Mouse (Mus musculus): Measurements from ENCODE around the gene Zfp661. TPM values are rescaled to one million over a fixed set of nuclear protein-coding genes. Genes with fewer than 3 reads are reported as not detected.

Zfp661 gene
- polyA plus RNA-seq, 2 experiments from 2014 or later: 1.5 to 2.1 TPM

DNA sequence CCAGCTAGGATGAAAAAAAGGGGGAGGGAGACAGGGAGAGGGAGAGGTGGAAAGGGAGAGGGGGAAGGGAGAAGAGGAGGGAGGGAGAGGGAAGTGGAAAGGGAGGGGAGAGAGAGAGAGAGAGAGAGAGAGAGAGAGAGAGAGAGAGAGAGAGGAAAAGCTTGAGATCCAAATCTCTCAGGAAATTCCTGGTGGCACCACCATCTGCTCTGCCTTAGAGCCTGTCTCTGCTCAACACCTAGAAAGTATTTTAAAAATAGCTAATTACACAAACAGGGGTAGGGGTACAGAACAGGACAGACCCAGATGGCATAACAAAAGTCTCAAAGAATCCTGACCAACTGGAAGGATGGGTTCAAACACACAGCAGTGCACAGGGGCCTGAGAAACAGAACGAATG, 36.4 kb downstream of the Zfp661 start:
- no peak for ATAC-seq

DNA sequence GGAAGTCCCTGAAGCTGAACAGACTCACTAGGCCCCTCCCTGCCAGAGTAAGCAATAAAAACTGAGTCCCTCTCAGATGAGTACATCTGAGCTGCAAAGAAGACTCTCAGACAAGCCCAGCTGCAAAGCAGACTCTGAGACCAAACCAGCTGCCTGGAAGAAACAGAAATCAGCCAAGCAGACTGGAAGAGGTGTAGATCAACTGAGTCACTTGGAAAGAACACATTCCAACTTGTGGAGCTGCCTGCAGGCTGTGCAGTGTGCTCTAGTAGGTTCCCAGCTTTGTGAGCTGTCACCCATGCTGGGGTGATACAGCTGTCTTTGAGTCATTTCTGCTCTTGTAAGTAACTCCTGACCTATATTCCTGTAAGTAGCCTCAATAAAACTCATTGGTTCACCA, 37.2 kb downstream of the Zfp661 start:
- ATAC-seq: no peak

DNA sequence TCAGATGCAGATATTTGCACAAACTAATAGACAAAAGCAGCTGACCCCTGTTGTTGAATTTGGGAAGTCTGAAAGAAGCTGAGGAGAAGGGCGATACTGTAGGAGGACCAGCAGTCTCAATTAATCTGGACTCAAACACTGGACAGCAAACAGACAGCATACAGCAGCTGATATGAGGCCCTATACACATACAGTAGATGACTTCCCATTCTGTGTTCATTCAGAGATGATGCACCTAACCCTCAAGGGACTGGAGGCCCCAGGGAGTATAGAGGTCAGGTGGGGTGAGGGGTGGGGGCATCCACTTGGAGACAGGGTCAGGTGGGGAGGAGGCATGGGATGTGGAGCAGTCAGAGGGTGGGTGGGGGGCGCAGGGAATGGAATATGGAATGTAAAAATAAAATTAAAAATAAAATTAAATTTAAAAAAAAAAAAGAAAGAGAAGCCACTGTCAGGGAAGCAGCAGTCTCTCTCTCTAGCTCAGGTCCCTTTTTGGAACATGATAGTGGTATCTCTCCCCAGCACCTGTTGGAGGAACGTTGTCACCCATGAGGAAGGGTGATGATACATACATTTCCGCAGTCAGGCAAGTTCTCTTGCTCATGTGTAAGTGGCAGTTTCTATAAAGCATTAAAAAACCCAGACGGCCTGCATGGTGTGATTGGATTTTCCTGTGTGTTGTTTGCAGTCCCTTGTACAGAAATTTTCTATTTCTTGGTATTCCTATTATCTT, 38.4 kb downstream of the Zfp661 start:
- no peak for ATAC-seq

DNA sequence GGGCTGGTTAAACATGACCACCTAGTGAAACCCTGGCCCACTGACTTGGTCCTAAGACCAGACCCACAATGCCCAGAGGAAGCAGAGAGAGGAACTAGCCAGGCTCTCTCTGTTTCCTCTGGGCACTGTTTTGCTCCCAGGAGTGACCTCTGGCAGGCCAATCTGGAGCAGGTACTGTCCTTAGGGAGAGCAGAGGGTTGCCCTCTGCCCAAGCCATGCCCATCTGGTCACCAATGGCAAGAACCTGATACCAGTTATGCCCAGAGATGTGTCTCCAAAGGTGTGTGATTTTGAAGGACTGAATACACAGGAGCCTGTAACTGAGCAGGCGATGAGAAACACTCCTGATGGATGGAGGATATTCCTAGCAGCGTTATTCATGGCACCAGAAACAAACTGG, 45.2 kb downstream of the Zfp661 start:
- no peak for ATAC-seq

DNA sequence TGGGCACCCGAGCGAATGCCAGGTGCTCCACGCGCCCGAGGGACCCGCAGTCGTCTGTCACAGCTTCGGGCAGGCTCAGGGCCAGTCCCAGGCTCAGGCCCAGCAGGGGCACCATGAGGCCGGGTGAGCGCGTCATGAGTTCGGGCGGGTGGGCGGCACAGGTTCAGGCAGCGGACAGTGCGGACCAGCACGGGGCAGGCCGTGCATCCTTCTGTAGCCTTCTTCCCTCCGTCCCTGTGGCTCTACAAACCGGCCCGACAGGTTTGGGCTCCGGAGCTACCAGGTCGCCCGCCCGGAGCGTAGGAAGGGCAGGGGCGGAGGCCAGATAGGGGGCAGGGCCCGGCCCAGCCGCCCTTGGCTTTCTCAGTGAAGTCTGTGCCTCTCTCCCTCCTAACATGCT, 45.7 kb downstream of the Zfp661 start, which contains the start of gene Prom2:
Gene Prom2, minus strand, starts transcription at position 283 of the 400 bp plus-strand sequence.
- ATAC-seq: no peak

DNA sequence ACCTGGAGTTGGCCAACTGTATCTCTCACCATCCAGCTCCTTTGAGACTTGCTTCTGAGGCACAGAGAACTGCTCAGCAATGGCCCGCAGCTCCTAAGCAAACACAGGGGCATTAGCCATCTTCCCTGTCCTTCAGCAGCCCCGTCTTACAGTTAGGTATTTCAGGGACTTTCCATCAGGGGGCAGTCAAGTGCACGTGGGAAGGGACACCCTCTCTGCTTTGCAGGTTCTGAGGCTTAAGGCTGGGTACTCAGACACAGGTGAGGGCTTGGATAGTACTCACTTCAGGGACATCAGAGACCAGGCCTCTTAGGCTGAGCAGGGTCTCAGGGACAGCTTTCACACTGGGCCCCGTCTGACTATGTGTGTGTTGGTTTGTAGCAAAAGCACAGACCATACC, 47.4 kb downstream of the Zfp661 start:
- ATAC-seq: no peak

DNA sequence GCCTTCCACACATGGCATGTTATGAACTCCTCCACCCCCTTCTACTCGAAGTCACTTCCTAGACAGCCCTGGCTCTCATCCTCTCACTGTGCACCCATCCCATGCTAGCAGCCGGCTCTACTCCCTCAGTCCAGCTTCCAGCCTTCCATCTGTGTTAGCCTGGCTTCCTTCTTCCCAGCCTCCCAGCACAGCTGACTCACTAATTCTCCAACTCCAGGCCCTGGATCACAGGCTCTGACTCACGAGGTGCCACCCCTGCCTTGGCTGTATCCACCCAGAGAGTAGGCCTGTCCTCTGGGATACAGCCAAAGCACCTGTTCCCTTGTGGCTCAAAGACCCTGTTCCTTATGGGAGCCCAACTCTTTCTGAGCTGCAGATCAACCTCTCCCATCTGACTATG, 49.3 kb downstream of the Zfp661 start:
- no peak for ATAC-seq

DNA sequence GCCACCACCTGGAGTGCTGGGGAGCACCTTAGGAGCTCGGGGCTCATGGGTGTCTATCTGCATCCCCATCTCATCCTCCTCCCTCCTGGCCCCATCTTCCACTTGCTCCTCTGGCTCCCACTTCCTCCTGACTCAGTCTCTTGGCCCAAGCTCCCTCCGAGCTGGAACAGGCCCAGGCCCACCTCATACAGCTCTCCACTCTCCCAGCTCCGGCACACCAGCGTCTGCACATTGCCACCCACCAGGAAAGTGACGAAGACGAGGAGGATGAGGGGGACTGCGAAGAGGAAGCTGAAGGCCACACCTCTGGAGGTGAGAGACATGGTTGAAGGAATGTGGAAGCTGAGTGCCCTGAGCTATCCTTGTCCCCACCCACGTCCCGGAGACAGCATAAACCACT, 51.5 kb downstream of the Zfp661 start:
- ATAC-seq: no peak

DNA sequence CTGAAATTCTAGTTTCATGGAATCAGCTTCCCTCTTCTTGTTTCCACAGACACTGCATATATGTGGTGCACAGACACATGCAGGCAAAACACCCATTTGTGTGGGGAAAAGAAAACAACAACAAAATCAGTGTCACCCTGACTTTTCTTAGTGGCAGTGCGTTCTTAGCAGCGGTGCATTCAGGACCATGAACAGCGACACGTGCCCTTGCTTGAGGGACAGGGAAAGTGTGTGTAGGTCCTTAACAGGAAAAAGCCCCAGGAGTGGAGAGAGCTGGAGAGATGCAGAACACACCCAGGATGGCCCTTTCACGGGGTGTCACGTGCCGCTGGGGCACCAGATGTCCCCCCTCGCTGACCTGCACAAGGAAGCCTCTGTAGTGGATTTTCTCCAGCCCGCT, 54.5 kb downstream of the Zfp661 start:
- no peak for ATAC-seq

DNA sequence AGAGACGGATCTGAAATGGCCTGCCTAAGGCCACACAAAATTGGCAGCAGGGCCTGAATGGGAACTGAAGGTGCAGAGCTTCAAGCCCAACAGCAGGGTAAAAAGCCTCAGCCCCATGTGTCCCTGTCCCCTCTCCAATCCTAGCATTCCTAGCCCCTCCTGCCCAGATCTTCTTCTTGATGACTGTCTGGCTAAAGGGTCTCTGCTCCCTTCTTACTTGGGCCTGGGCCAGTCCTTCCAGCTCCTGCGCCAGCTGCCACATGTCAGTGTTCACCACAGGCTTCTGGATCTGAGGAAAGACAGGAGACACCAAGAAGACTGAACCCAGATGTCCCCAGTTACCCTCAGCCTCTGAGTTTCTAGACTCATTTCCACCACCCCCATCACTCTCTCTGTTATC, 55.3 kb downstream of the Zfp661 start:
- no peak for ATAC-seq

DNA sequence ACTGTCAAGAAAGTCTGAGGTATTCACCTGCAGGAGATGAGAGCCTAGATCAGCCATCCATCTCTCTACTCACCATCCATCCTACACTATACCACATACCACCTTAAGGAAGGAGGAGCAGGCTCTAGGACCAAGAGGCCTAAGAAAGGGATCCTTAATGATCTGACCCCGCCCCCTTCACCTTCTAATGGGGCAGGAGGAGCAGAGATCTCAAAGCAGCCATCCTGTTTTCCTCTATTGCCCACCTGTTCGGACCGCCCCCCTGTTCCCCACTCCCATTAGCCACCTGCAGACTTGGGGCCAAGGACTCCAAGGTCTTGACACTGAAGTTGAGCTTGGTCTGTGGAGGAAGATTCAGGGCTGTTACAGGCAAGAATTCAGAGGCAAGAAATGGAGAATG, 56.5 kb downstream of the Zfp661 start:
- ATAC-seq: no peak

DNA sequence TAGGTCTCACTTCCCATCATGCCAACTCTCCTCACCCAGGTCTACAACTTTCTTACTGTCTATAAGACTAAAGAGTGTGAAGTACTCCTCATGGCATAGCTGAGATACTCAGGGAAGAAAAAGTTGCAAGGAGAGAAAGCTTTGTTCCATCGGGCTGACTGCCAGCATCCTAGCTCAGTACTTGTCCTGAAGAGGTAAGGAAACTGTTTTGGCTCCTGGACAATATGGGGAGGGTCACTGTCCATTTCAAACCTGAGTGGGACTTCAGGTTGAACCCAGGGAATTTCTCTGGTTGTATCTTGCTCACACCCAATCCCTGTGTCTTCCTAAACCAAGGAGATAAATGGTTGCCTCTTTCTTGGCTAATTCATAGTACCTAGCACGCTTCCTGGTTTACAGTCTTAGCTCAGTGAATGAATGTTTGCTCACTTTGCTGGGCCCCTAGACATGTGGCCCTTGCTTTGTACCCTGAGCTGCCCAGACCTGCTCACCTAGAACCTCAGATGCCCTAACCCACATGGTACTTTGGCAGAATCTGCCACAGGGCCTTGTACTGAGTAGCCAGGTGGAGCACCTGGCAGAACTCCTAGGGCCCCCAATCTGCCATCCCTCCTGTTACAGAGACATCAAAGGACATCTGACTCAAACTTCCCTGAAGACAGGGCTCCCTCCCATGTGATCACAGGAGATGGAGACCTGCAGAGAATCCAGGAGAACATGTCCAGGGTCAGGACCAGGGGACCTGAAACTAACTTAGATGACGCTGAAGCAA, 61.7 kb downstream of the Zfp661 start:
- ATAC-seq: no peak

Other genes starting within 250 kb of the Zfp661 start
- under 1 TPM; 0.28 to 0.37 TPM for gene Astl, start 248.5 kb downstream of the Zfp661 start, polyA plus RNA-seq (2017; shearing (Covaris generic))
- gene Adra2b, start 223.9 kb downstream of the Zfp661 start, polyA plus RNA-seq (2017; shearing (Covaris generic)): not detected
- under 1 TPM in 1 of 2 experiments, not detected in 1; 0.33 TPM for gene Gpat2, start 161.9 kb downstream of the Zfp661 start, polyA plus RNA-seq (2017; shearing (Covaris generic))
- gene Fahd2a, start 142.5 kb downstream of the Zfp661 start, polyA plus RNA-seq (2017; shearing (Covaris generic)): 10 to 100 TPM; 48.1 to 48.7 TPM
- under 1 TPM in 1 of 2 experiments, not detected in 1; 0.43 TPM for gene Kcnip3, start 65.0 kb downstream of the Zfp661 start, polyA plus RNA-seq (2017; shearing (Covaris generic))
- gene Prom2, start 45.6 kb downstream of the Zfp661 start, polyA plus RNA-seq (2017; shearing (Covaris generic)): not detected
- gene Mrps5, start 128 bp upstream of the Zfp661 start, polyA plus RNA-seq (2017; shearing (Covaris generic)): 10 to 100 TPM; 94.3 to 98.2 TPM
- gene Mal, start 69.6 kb upstream of the Zfp661 start, polyA plus RNA-seq (2017; shearing (Covaris generic)): not detected
- gene Mall, start 142.8 kb upstream of the Zfp661 start, polyA plus RNA-seq (2017; shearing (Covaris generic)): not detected
- under 1 TPM in 1 of 2 experiments, not detected in 1; 0.24 TPM for gene Nphp1, start 201.8 kb upstream of the Zfp661 start, polyA plus RNA-seq (2017; shearing (Covaris generic))
- gene Mtln, start 205.4 kb upstream of the Zfp661 start, polyA plus RNA-seq (2017; shearing (Covaris generic)): 10 to 100 TPM; 28.6 to 33.2 TPM
- 1 to 10 TPM; 5.2 to 7.5 TPM for gene Bub1, start 244.8 kb upstream of the Zfp661 start, polyA plus RNA-seq (2017; shearing (Covaris generic))